Mouse (Mus musculus): ENCODE results near the gene Ptpn5.

DNA sequence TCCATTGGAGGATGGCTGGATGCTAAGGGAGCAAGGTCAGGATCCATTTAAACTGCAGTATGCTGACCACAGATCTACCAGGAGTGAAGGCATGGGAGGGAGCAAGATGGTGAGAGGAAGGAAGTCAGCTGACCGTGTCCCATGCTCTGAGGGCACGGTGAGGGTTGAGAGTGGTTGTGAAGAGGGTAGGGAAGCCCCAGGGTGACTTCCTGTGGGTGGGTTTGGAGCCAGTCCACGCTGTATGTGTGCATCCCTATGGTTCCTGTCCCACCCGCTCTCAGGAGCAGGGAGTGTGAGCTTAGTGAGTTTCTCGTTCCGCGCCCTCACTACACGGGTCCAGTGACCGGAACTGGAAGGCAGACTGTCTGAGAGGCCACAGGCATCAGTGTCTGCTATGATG is 77.7 kb downstream of the Ptpn5 start:
- no peak for TF ChIP-seq CTCF (IDR thresholded peaks at IDR 0.05; ENCODE audit: low read depth, low read length)
- TF ChIP-seq POLR2A (IDR thresholded peaks at IDR 0.05; ENCODE audit: borderline replicate concordance, low read depth, low read length): no peak
